Mouse (Mus musculus) hindbrain, embryonic 10.5 days (tissue): ENCODE results near the gene Sergef. TPM values are rescaled to one million over a fixed set of nuclear protein-coding genes. Genes with fewer than 3 reads are reported as not detected.

ENCODE experiments used
- DNase-seq: peaks from one replicate; pipeline ENCODE4 v3.0.0-alpha.2; 2017; ENCODE audit warnings: low spot score
- H3K27ac ChIP-seq: fragments of 300-500 bp; sonication (generic); 2 replicates; pipeline ENCODE4 v1.5.1; 2016; ENCODE audit warnings: mild to moderate bottlenecking, moderate library complexity
- H3K27me3 ChIP-seq: fragments of 300-500 bp; sonication (generic); 2 replicates; pipeline ENCODE4 v1.6.1; 2016; ENCODE audit warnings: mild to moderate bottlenecking; ENCODE audit not compliant: poor library complexity, insufficient read depth, severe bottlenecking
- H3K36me3 ChIP-seq: fragments of 300-500 bp; sonication (generic); 2 replicates; pipeline ENCODE4 v1.6.1; 2016; ENCODE audit warnings: mild to moderate bottlenecking, moderate library complexity
- H3K4me1 ChIP-seq: fragments of 300-500 bp; sonication (generic); replicated peaks from 2 replicates; pipeline ENCODE4 v1.6.1; 2016; ENCODE audit warnings: mild to moderate bottlenecking
- H3K4me3 ChIP-seq: fragments of 300-500 bp; sonication (generic); 2 replicates; pipeline ENCODE4 v1.5.1; 2016; ENCODE audit warnings: mild to moderate bottlenecking, moderate library complexity
- H3K9me3 ChIP-seq: fragments of 300-500 bp; sonication (generic); 2 replicates; pipeline ENCODE4 v1.6.1; 2016; ENCODE audit warnings: mild to moderate bottlenecking, moderate library complexity
- WGBS: fragments of 180-500 bp; shearing (Covaris S2); methylation state at CpG from one replicate; pipeline ENCODE4 v1.1.7; 2016; 5-methylcytosine and 5-hydroxymethylcytosine counted together
- polyA plus RNA-seq: library from polyadenylated mRNA; unstranded; fragments of >200 nt; fragmentation: Nextera tagmentation; extraction: Ambion mirVana; gene quantifications from 2 replicates; pipeline ENCODE4 v1.2.1, GENCODE M21; 2016

Sergef gene
- polyA plus RNA-seq, 1 experiment from 2014 or later, result 18.7 TPM

DNA sequence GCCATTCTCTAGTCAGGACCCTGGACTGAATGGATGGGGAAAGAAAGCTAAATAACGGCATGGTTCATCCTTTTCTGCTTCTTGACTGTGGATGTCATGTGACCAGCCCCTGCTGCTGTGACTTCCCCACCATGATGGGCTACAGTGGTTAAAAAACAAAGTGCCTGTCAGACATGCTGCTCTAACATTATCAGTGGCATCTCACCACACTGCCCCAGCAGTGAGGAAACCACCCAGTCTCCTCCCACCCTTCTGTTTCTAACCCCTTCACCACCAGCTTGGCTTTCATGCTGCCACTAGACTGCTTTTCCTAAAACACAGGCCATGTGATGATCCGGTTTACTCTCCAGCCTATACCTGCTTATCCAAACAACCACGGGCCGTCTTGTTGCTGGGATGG lies 140.0 kb downstream of the Sergef start:
- no peaks in the 10 kb centered on the region for H3K27me3 ChIP-seq
- no peak for DNase-seq
- 92% methylated on average over 4 of the region's 4 CpGs for WGBS
- no peak overlapping the region for H3K27ac ChIP-seq
- peaks cover 7% of the 10 kb centered on the region; the same call in 1 of the 2 replicates for H3K36me3 ChIP-seq
- H3K9me3 ChIP-seq, result no peaks in the 10 kb centered on the region
- H3K4me1 ChIP-seq, result peaks cover 3% of the 10 kb centered on the region; the same call in 1 of the 2 replicates
- H3K4me3 ChIP-seq, result no peak overlapping the region

DNA sequence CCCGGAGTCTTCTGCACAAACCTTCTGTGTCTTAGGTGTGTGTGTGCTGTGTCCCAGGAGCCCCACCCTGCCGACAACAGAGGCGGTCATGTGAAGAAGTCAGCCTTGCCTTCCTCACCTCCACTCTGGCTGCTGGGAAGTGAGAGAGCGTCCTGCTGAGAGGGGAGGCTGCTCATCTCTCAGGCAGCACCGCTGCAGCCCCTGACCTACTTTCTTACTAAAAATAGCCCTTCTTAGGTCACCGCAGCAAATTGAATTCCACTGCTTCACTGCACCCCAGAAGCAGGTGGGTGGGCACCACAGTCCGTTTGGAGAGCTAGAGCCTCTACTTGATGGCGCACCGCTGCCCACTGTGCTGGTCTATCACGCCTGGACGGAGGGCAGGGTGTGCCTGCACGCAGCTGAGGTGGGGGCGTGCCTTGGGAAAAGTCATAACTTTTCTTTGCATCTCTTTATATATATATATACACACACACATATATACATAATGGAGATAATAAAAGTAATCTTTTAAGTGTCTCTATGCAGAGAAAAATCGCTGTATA lies 147.4 kb downstream of the Sergef start:
- 67% methylated on average over 14 of the region's 14 CpGs for WGBS
- Histone ChIP-seq H3K36me3 (no peaks in the 10 kb centered on the region), H3K9me3 (no peaks in the 10 kb centered on the region), H3K4me1 (no peaks in the 10 kb centered on the region; the same call in 1 of the 2 replicates), H3K4me3 (no peak overlapping the region), H3K27me3 (no peaks in the 10 kb centered on the region), H3K27ac (no peak overlapping the region)
- DNase-seq, result no peak

DNA sequence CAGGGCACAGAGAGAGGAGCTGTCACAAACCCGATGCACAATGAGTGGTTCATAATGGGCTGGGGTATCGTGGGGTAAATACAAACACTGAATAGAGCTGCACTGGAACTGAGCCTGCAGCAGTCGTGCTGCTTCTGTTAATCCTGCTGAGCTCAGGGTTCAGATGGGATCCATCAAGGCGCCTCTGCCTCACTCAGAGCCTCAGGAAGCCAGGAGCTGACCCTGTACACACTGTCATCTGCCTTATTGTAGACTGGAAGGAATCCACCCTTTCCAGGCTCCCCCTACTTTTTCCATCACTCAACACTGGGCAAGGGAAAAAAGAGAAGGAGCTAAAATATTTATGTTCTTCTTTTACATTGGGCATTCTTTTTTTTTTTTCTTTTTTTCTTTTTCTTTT lies 152.3 kb downstream of the Sergef start:
- no peaks in the 10 kb centered on the region for H3K9me3 ChIP-seq
- WGBS, result 49% methylated on average over 4 of the region's 4 CpGs
- H3K4me1 ChIP-seq, result peaks cover 10% of the 10 kb centered on the region
- no peak for DNase-seq
- no peaks in the 10 kb centered on the region for H3K27me3 ChIP-seq
- no peaks in the 10 kb centered on the region for H3K36me3 ChIP-seq
- no peak overlapping the region for H3K4me3 ChIP-seq
- no peak overlapping the region for H3K27ac ChIP-seq

DNA sequence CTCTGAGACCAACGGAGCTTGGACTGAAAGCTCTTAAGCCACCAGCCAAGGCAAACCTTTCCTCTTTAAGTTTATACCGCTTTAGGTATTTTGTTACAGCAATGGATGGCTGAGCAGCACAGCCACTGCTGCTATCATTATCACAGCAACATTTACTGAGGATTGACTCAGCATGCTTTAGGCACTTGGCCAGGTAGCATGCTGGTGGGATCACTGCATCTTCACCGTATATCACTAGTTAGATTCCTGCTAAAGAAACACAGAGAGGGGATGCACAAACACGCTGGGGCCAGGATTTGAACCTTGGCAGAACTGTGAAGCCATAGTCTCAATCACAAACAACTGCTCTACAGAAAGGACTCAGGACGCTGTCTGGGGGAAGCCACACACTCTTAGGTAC lies 152.8 kb downstream of the Sergef start:
- peaks cover 16% of the 10 kb centered on the region for H3K4me1 ChIP-seq
- 87% methylated on average over 5 of the region's 5 CpGs for WGBS
- DNase-seq, result no peak
- H3K27ac ChIP-seq, result no peak overlapping the region
- no peaks in the 10 kb centered on the region for H3K36me3 ChIP-seq
- no peaks in the 10 kb centered on the region for H3K9me3 ChIP-seq
- no peaks in the 10 kb centered on the region for H3K27me3 ChIP-seq
- no peak overlapping the region for H3K4me3 ChIP-seq

DNA sequence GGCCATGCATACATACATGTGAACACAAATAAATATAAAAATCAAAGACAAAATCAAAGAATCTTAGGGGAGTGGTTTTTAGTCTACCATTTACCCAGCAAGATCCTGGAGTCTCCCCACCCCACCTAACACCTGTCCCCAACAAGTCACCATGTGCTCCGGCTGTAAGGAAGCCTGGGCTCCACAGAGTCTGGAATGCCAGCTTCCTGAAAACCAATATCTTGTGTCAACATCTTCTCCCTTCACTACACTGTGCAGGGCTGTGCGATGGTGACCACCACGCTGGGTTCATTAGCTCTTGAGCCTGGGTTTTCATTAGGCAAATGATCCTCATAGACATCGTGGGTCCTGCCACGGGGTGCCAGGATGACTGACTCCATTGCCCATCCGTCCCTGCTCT lies 155.4 kb downstream of the Sergef start:
- no peak for DNase-seq
- no peak overlapping the region for H3K27ac ChIP-seq
- H3K9me3 ChIP-seq, result no peaks in the 10 kb centered on the region
- no peaks in the 10 kb centered on the region for H3K27me3 ChIP-seq
- 75% methylated on average over 6 of the region's 6 CpGs for WGBS
- H3K4me3 ChIP-seq, result no peak overlapping the region
- peaks cover 17% of the 10 kb centered on the region for H3K4me1 ChIP-seq
- no peaks in the 10 kb centered on the region for H3K36me3 ChIP-seq

DNA sequence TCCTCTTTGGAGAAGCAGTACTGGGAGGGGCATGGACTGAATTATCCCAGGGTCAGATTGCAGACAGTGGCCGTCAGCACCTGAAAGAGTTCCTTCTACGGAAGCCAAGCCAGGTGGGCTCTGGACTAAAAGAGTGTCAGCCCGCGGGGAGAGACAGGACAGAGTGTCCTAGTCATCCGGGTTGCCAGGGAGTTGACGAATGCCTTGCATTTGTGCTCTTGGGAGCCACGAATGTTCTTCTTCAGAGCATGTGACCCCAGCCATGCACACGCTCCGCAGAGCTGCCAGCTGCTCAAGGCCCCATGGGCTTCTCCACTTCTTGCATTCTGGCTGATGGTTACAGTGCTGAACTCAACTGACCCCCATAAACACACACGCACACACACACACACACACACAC lies 156.6 kb downstream of the Sergef start:
- DNase-seq, result no peak
- Histone ChIP-seq H3K36me3 (no peaks in the 10 kb centered on the region), H3K27me3 (no peaks in the 10 kb centered on the region), H3K27ac (peak overlapping the region; percentile 35; the same call in 1 of the 2 replicates), H3K4me1 (peaks cover 17% of the 10 kb centered on the region), H3K9me3 (no peaks in the 10 kb centered on the region), H3K4me3 (no peak overlapping the region)
- WGBS, result 83% methylated on average over 10 of the region's 10 CpGs

DNA sequence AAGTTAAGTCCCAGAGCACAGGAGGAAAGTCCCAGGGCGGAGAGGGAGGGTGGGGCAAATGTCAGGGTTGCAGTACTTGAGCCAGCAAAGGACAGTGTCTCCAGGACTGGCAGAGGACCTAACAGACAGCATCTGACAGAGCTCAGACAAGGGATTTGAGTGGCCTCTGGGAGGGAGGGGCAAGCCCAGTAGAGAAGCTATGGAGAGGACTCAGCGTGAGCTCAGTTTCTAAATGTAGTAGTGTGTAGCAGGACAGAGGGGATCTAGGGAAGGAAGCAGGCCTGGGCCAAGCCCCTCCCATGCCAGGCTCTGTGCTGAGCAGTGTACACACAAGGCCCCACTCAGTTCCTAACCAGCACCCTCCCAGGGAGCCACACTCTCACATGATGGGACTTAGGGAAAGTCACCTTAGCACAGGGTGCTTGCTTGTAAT lies 157.5 kb downstream of the Sergef start:
- Histone ChIP-seq H3K36me3 (no peaks in the 10 kb centered on the region), H3K4me3 (no peak overlapping the region), H3K9me3 (no peaks in the 10 kb centered on the region), H3K4me1 (peaks cover 17% of the 10 kb centered on the region), H3K27ac (no peak overlapping the region), H3K27me3 (no peaks in the 10 kb centered on the region)
- DNase-seq, result no peak
- WGBS, result 69% methylated on average over 2 of the region's 2 CpGs

DNA sequence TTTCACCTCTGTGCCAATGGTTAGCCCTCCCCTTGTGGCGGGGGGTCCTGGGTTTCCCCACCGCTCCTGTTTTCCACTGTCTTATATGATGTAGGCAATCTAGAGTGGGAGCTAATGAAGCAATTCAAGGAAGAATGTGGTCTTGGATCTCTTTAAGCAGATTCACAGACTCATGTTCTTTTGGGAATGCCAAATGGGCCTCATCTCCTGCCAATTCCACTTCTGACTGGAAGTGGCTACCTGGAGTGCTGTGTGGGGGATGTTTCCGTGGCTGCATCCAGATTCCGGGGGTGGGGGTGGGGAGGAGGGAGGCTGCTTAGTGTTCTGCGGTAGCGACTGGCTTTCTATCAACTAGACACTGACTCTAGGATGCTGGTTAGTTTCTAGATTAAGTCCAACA lies 159.8 kb downstream of the Sergef start:
- H3K4me1 ChIP-seq, result peaks cover 17% of the 10 kb centered on the region
- no peak overlapping the region for H3K27ac ChIP-seq
- H3K36me3 ChIP-seq, result no peaks in the 10 kb centered on the region
- WGBS, result 71% methylated on average over 6 of the region's 6 CpGs
- no peak for DNase-seq
- H3K27me3 ChIP-seq, result no peaks in the 10 kb centered on the region
- no peak overlapping the region for H3K4me3 ChIP-seq
- no peaks in the 10 kb centered on the region for H3K9me3 ChIP-seq

DNA sequence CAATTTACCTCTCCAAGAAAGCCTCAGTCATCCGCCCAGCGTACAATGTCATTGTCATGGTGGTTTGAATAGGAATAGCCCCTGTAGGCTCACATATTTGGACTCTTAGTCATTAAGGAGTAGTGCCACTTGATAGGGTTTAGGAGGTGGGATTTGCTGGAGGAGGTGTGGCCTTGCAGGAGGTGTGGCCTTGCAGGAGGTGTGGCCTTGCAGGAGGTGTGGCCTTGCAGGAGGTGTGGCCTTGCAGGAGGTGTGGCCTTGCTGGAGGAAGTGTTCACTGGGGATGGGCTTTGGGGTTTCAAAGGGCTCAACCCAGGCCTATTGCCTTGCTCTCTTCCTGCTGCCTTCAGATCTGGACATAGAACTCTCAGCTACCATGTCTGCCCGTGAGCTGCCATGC lies 162.2 kb downstream of the Sergef start:
- no peaks in the 10 kb centered on the region for H3K27me3 ChIP-seq
- H3K27ac ChIP-seq, result no peak overlapping the region
- no peaks in the 10 kb centered on the region for H3K36me3 ChIP-seq
- 93% methylated on average over 3 of the region's 3 CpGs for WGBS
- no peak overlapping the region for H3K4me3 ChIP-seq
- H3K4me1 ChIP-seq, result peaks cover 17% of the 10 kb centered on the region
- H3K9me3 ChIP-seq, result no peaks in the 10 kb centered on the region
- DNase-seq, result no peak

DNA sequence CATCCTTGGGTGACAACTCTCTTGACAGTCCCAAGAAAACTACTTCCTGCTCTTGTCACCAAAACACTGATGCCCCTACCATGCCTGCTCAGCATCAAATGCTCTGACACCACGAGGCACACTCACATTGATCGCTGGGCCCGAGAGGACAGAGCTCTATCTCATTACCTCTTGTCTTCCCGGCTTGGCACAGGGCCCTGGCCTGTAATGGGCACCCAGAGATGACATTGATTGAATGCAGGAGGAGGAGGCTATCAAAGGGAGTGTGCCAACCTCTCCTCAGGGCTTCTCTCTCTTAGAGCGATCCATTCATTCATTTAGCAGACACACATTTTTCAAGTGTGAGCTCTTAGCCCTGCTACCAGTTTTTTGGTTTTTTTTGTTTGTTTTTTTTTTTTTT lies 164.1 kb downstream of the Sergef start:
- no peak for DNase-seq
- 92% methylated on average over 5 of the region's 5 CpGs for WGBS
- H3K4me1 ChIP-seq, result peaks cover 9% of the 10 kb centered on the region
- H3K36me3 ChIP-seq, result no peaks in the 10 kb centered on the region
- no peaks in the 10 kb centered on the region for H3K9me3 ChIP-seq
- no peak overlapping the region for H3K27ac ChIP-seq
- no peak overlapping the region for H3K4me3 ChIP-seq
- no peaks in the 10 kb centered on the region for H3K27me3 ChIP-seq

DNA sequence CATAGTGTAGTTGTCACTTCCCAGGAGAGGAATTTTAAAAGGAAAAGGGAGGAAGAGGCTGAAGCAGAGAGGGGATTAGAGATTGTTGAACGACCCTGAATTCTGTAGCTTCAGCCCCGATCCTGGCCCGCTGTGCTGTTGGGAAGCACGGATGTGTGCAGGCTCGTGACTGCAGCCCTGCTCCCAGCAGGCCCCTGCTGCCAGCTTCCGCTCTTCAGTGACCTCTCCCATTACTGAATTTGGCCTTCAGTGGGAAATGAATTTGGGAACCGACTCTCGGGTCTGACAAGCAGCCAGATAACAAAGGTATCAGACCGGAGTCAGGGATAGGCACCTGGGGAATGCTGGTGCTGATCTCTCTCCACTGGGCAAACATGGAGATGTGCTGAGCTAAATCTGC lies 166.5 kb downstream of the Sergef start:
- Histone ChIP-seq H3K27ac (0 out of 2 replicates have a peak overlapping the region, but pooled peaks have one; percentile 3), H3K9me3 (no peaks in the 10 kb centered on the region), H3K36me3 (no peaks in the 10 kb centered on the region), H3K4me3 (no peak overlapping the region), H3K4me1 (peaks cover 9% of the 10 kb centered on the region), H3K27me3 (no peaks in the 10 kb centered on the region)
- 27% methylated on average over 9 of the region's 9 CpGs for WGBS
- DNase-seq, result no peak

DNA sequence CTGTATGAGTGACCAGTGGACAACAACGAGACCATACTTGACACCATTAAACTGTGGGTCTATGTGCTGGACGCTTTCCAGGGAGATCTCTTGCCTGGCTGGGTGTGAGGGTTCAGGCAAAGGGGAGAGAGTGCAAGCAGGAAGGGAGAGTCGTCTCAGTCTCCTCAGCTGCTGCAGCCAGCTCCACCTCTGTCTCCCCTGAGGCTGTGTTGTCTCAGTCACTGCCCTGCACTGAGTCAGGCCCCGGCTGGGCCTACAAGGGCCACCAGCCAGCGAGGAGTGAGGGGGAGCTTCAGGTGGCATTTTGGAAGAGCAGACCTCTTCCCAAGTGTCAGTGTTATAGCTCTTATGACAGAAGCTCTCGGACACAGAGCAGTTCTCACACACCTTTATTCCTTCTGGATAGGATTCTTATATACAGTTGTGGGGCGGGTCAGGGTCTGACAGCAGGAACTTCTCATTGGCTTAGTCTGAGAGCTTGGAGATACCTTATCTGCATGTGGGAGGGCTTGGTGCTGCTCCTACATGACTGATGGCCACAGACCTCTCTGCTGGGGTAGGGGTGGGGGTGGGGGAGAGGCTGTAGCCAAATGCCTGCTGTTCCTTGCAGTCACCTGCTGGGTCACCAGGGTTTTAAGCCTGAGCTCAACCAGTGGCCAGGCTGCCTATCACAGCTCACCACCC lies 168.4 kb downstream of the Sergef start:
- DNase-seq, result no peak
- Histone ChIP-seq H3K27me3 (no peaks in the 10 kb centered on the region), H3K36me3 (no peaks in the 10 kb centered on the region), H3K27ac (no peak overlapping the region), H3K4me3 (no peak overlapping the region), H3K9me3 (no peaks in the 10 kb centered on the region), H3K4me1 (peaks cover 9% of the 10 kb centered on the region)
- 68% methylated on average over 7 of the region's 7 CpGs for WGBS

DNA sequence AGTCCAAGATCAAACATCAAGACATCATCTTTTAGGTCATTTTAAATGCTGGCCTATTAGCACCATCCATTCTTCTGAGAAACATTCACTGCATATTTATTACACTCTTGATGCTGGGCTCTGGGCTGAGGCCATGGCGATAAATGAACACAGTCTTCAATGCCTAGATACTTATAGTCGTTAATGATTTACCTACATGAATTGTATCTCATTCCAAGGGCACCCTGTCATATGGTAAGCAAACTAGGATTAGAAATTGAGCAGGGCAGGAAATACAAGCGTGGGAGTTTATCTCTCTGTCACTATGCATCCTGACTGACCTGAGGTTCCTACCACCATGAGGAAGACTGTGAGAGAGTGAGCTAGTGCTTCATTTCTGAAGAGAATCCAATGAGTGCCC lies 170.1 kb downstream of the Sergef start:
- Histone ChIP-seq H3K36me3 (no peaks in the 10 kb centered on the region), H3K4me1 (peaks cover 9% of the 10 kb centered on the region), H3K27me3 (no peaks in the 10 kb centered on the region), H3K4me3 (no peak overlapping the region), H3K27ac (no peak overlapping the region), H3K9me3 (no peaks in the 10 kb centered on the region)
- no peak for DNase-seq
- 97% methylated on average over 3 of the region's 3 CpGs for WGBS
